Mouse (Mus musculus) embryo, embryonic 10 days (tissue): ENCODE results near the gene Pdk1.

ENCODE experiments used
- DNase-seq: peaks from one replicate; pipeline ENCODE4 v3.0.0-alpha.2; 2015; ENCODE audit warnings: low spot score

Gene Pdk1

DNA sequence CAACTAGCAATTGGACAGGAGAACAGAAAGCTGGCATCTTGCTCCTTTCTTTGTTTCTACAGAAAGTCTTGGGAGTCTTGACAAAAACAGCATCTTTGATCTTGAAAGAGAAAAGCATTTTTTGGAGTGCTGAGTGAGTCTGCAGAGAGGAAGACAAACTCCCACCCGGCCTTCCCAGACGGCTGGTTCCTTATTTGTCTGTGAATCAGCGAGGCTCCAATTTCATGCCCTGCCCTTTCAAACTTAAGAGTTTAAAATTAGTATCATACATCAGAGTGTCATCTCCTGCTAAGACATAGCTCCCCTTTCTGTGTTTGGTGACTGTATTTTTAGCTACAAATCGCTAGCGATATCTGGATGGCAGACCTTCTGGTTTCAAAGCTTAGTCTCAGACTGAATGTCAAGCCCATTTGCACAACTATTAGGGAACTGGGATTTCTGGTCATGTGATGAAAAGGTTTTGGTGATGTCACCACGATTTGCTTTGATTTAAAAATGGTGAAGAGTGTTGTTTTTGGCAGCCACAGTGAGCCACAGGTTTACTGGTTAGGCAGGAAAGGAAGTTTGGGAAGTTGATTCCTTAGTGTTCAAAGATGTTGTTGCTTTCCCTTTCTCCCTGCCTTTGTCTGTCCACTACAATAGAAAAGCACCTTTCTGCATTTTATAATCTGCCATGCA lies 65.8 kb downstream of the Pdk1 start:
- no peak for DNase-seq

GRCm38 (mm10) chr2:71941005-71941720 lies 68.1 kb downstream of the Pdk1 start:
- no peak for DNase-seq

GRCm38 (mm10) chr2:71941721-71942087 lies 68.7 kb downstream of the Pdk1 start:
- no peak for DNase-seq

- DNase-seq = no peak
Measured at GRCm38 (mm10) chr2:71951212-71951611, 78.2 kb downstream of the Pdk1 start.
